Mouse (Mus musculus) intestine, embryonic 14.5 days (tissue): ENCODE measurements around the gene Iltifb. TPM values are rescaled to one million over a fixed set of nuclear protein-coding genes. Genes with fewer than 3 reads are reported as not detected.

ENCODE experiments used
- polyA plus RNA-seq: library from polyadenylated mRNA; unstranded; fragments of >200 nt; fragmentation: Nextera tagmentation; extraction: Ambion mirVana; gene quantifications from 2 replicates; pipeline ENCODE4 v1.2.1, GENCODE M21; 2014

Gene Iltifb
- polyA plus RNA-seq, 1 experiment from 2014 or later, result not detected

Other genes with a start within 250 kb of the Iltifb start
- 20.4 and 22.3 TPM in 2 replicates for gene Mdm1, start 153.2 kb downstream of the Iltifb start, polyA plus RNA-seq
- not detected in 2 replicates for gene Il22, start 90.1 kb downstream of the Iltifb start, polyA plus RNA-seq
- not detected in 2 replicates for gene Gm32717, start 54.3 kb downstream of the Iltifb start, polyA plus RNA-seq
- gene Gm32802, start 36.4 kb downstream of the Iltifb start, polyA plus RNA-seq, result not detected in 2 replicates
- gene Gm9040, start 31.9 kb upstream of the Iltifb start, polyA plus RNA-seq, result not detected in 2 replicates
- not detected in 2 replicates for gene Gm9044, start 37.4 kb upstream of the Iltifb start, polyA plus RNA-seq
- not detected in 2 replicates for gene Gm9045, start 42.8 kb upstream of the Iltifb start, polyA plus RNA-seq
- gene Gm9046, start 48.2 kb upstream of the Iltifb start, polyA plus RNA-seq, result not detected in 2 replicates
- not detected in 2 replicates for gene Gm9048, start 53.6 kb upstream of the Iltifb start, polyA plus RNA-seq
- gene Gm9049, start 59.1 kb upstream of the Iltifb start, polyA plus RNA-seq, result not detected in 2 replicates
- not detected in 2 replicates for gene Ifng, start 146.0 kb upstream of the Iltifb start, polyA plus RNA-seq